Comparison of ENCODE assay signal across 16 mouse cellular contexts in the genomic region with DNA sequence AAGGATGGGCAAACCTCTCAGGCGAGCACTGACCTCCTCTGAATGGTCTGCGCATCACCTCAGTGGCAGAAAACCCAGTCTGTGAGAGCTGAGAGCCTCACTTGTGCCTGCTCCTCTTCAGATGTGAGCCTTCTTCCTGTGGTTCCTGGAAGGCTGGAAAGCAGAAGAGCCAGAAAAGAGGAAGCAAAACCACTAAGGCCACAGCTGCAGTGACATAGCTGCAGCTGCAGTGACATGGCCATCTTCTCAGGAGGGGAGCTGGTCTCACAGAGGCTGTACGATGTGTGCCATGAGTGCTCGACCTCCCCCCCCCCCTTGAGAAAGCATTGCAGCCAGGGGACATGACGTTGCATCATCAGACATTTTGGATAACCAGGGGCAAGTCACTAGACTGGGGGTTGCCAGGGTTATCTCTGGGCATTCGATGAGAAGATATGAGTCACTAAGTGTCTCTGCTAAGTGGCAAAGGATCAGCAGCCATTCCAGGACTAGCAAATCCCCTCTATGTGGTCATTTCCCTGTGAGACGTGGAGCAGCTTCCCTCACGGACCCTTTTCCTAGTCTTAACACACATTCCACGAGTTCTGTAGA. TPM values are rescaled to one million over a fixed set of nuclear protein-coding genes. Genes with fewer than 3 reads are reported as not detected.
A peak's percentile ranks its signal among the peaks of the same experiment; 100 is the strongest.
DNase-seq lines count a peak whose midpoint lies in the region; ATAC-seq lines count a peak whose summit lies in the region.
"Had no signal": no experiment of that assay in that cellular context is flagged by ENCODE, and none has a peak within 500 bp of the region (broad histone marks: within the 10 kb centered on the region; RNA-seq: fewer than 3 reads in every experiment).

No protein-coding gene starts in this region.

- H3K27ac ChIP-seq in hindbrain, embryonic 13.5 days: peak overlapping the region; percentile 44; the same call in 1 of the 2 replicates
- H3K27ac ChIP-seq in hindbrain, embryonic 10.5 days: no peak overlapping the region
- no peak overlapping the region for H3K27ac ChIP-seq in intestine, embryonic 15.5 days
- H3K27ac ChIP-seq: kidney, postnatal 0 days had no signal

- H3K4me1 ChIP-seq in hindbrain, embryonic 13.5 days (replicated peaks): peaks cover 27% of the 10 kb centered on the region
- H3K4me1 ChIP-seq in hindbrain, embryonic 10.5 days (replicated peaks): peaks cover 21% of the 10 kb centered on the region
- no peaks in the 10 kb centered on the region for H3K4me1 ChIP-seq in intestine, embryonic 15.5 days (replicated peaks)

- no peak overlapping the region for H3K9ac ChIP-seq in hindbrain, embryonic 13.5 days
- H3K9ac ChIP-seq in intestine, embryonic 15.5 days: no peak overlapping the region

- H3K27me3 ChIP-seq in hindbrain, embryonic 13.5 days: no peaks in the 10 kb centered on the region; the same call in 1 of the 2 replicates
- no peaks in the 10 kb centered on the region for H3K27me3 ChIP-seq in hindbrain, embryonic 10.5 days (ENCODE audit: insufficient read depth, poor library complexity, severe bottlenecking)
- no peaks in the 10 kb centered on the region for H3K27me3 ChIP-seq in intestine, embryonic 15.5 days (replicated peaks)

- no peak overlapping the region for H3K4me2 ChIP-seq in hindbrain, embryonic 13.5 days
- no peak overlapping the region for H3K4me2 ChIP-seq in intestine, embryonic 15.5 days (replicated peaks)

- 86% methylated on average over 9 of the region's 9 CpGs for WGBS in hindbrain, embryonic 13.5 days
- 88% methylated on average over 9 of the region's 9 CpGs for WGBS in hindbrain, embryonic 10.5 days
- 80% methylated on average over 9 of the region's 9 CpGs for WGBS in intestine, embryonic 15.5 days

- peaks cover 36% of the 10 kb centered on the region for H3K36me3 ChIP-seq in hindbrain, embryonic 13.5 days
- peaks cover 63% of the 10 kb centered on the region for H3K36me3 ChIP-seq in hindbrain, embryonic 10.5 days
- peaks cover 8% of the 10 kb centered on the region; the same call in 1 of the 2 replicates for H3K36me3 ChIP-seq in intestine, embryonic 15.5 days

- no peak for DNase-seq in hindbrain, embryonic 10.5 days (ENCODE audit: low spot score)
- peak; percentile 9 to 12 for DNase-seq in B cell, adult 2 months
- no peak for DNase-seq in embryo, embryonic 10.5 days (ENCODE audit: low spot score)
- DNase-seq in gastrocnemius, postnatal 25 days: no peak
- DNase-seq: cerebellum, postnatal 36 days; layer of hippocampus, adult 9-11 months; left cerebral cortex, postnatal 4 days had no signal

- no peak for ATAC-seq in hindbrain, embryonic 13.5 days (ENCODE audit: low FRiP score)
- ATAC-seq in granulocyte monocyte progenitor cell, adult 5-6 weeks (replicated peaks; ENCODE audit: poor library complexity, severe bottlenecking): peak; percentile 98
- peak; percentile 87 for ATAC-seq in megakaryocyte progenitor cell, adult 5-6 weeks (replicated peaks; ENCODE audit: poor library complexity)
- ATAC-seq in intestine, embryonic 15.5 days: no peak

- H3K9me3 ChIP-seq in hindbrain, embryonic 13.5 days: no peaks in the 10 kb centered on the region
- H3K9me3 ChIP-seq in hindbrain, embryonic 10.5 days: no peaks in the 10 kb centered on the region
- no peaks in the 10 kb centered on the region for H3K9me3 ChIP-seq in intestine, embryonic 15.5 days

- H3K4me3 ChIP-seq in hindbrain, embryonic 13.5 days: no peak overlapping the region
- no peak overlapping the region for H3K4me3 ChIP-seq in hindbrain, embryonic 10.5 days
- H3K4me3 ChIP-seq in intestine, embryonic 15.5 days (replicated peaks): no peak overlapping the region

RNA-seq across cellular contexts. Expression of a gene that starts 18.4 kb away (rescaled TPM):
- polyA plus RNA-seq in hindbrain, embryonic 13.5 days (2015; fragmentation: Nextera tagmentation; extraction: Ambion mirVana): 21.3 and 23.7 TPM in 2 replicates
- 26.0 and 30.7 TPM in 2 replicates for polyA plus RNA-seq in hindbrain, embryonic 10.5 days (2016; fragmentation: Nextera tagmentation; extraction: Ambion mirVana)
- total RNA-seq in granulocyte monocyte progenitor cell, adult 5-6 weeks (2014; fragmentation: Nextera tagmentation): 30.0 and 48.8 TPM in 2 replicates
- total RNA-seq in granulocyte monocyte progenitor cell, adult 5-6 weeks (2017): 30.2 and 39.0 TPM in 2 replicates
- 13.3 and 16.9 TPM in 2 replicates for total RNA-seq in megakaryocyte progenitor cell, adult 5-6 weeks (2015)
- total RNA-seq in megakaryocyte progenitor cell, adult 5-6 weeks (2017): 48.3 and 55.5 TPM in 2 replicates
- 26.9 and 36.8 TPM in 2 replicates for polyA plus RNA-seq in intestine, embryonic 15.5 days (2015; fragmentation: Nextera tagmentation; extraction: Ambion mirVana)
- total RNA-seq in gastrocnemius, postnatal 25 days (2021): 10 to 100 TPM; 21.8 to 22.2 TPM

RNA-seq across cellular contexts. Expression of a gene that starts 26.8 kb away (rescaled TPM):
- not detected in 2 replicates for polyA plus RNA-seq in hindbrain, embryonic 13.5 days (2015; fragmentation: Nextera tagmentation; extraction: Ambion mirVana)
- polyA plus RNA-seq in hindbrain, embryonic 10.5 days (2016; fragmentation: Nextera tagmentation; extraction: Ambion mirVana): not detected in 2 replicates
- total RNA-seq in granulocyte monocyte progenitor cell, adult 5-6 weeks (2014; fragmentation: Nextera tagmentation): not detected in 2 replicates
- not detected in 2 replicates for total RNA-seq in granulocyte monocyte progenitor cell, adult 5-6 weeks (2017)
- 0.12 TPM in 1 of 2 replicates, not detected in the other for total RNA-seq in megakaryocyte progenitor cell, adult 5-6 weeks (2015)
- total RNA-seq in megakaryocyte progenitor cell, adult 5-6 weeks (2017): 0.24 TPM in 1 of 2 replicates, not detected in the other
- not detected in 2 replicates for polyA plus RNA-seq in intestine, embryonic 15.5 days (2015; fragmentation: Nextera tagmentation; extraction: Ambion mirVana)
- total RNA-seq in gastrocnemius, postnatal 25 days (2021): not detected
- total RNA-seq: adrenal gland, adult 18-20 months had no signal
- polyA plus RNA-seq: C2C12; gonadal fat pad, adult 2 months; heart, embryonic 16.5 days had no signal

RNA-seq across cellular contexts. Expression of a gene that starts 29.5 kb away (rescaled TPM):
- 4.8 and 6.4 TPM in 2 replicates for polyA plus RNA-seq in hindbrain, embryonic 13.5 days (2015; fragmentation: Nextera tagmentation; extraction: Ambion mirVana)
- 3.8 and 6.2 TPM in 2 replicates for polyA plus RNA-seq in hindbrain, embryonic 10.5 days (2016; fragmentation: Nextera tagmentation; extraction: Ambion mirVana)
- 6.0 and 6.3 TPM in 2 replicates for total RNA-seq in granulocyte monocyte progenitor cell, adult 5-6 weeks (2014; fragmentation: Nextera tagmentation)
- 2.6 and 6.2 TPM in 2 replicates for total RNA-seq in granulocyte monocyte progenitor cell, adult 5-6 weeks (2017)
- 2.3 and 3.9 TPM in 2 replicates for total RNA-seq in megakaryocyte progenitor cell, adult 5-6 weeks (2015)
- total RNA-seq in megakaryocyte progenitor cell, adult 5-6 weeks (2017): 4.4 and 7.2 TPM in 2 replicates
- 12.4 and 15.9 TPM in 2 replicates for polyA plus RNA-seq in intestine, embryonic 15.5 days (2015; fragmentation: Nextera tagmentation; extraction: Ambion mirVana)
- 1 to 10 TPM; 2.7 to 3.4 TPM for total RNA-seq in gastrocnemius, postnatal 25 days (2021)

RNA-seq across cellular contexts. Expression of a gene that starts 33.1 kb away (rescaled TPM):
- polyA plus RNA-seq in hindbrain, embryonic 13.5 days (2015; fragmentation: Nextera tagmentation; extraction: Ambion mirVana): 0.12 and 0.30 TPM in 2 replicates
- polyA plus RNA-seq in hindbrain, embryonic 10.5 days (2016; fragmentation: Nextera tagmentation; extraction: Ambion mirVana): 0.10 TPM in 1 of 2 replicates, not detected in the other
- total RNA-seq in granulocyte monocyte progenitor cell, adult 5-6 weeks (2014; fragmentation: Nextera tagmentation): not detected in 2 replicates
- not detected in 2 replicates for total RNA-seq in granulocyte monocyte progenitor cell, adult 5-6 weeks (2017)
- not detected in 2 replicates for total RNA-seq in megakaryocyte progenitor cell, adult 5-6 weeks (2015)
- total RNA-seq in megakaryocyte progenitor cell, adult 5-6 weeks (2017): not detected in 2 replicates
- polyA plus RNA-seq in intestine, embryonic 15.5 days (2015; fragmentation: Nextera tagmentation; extraction: Ambion mirVana): not detected in 2 replicates
- not detected for total RNA-seq in gastrocnemius, postnatal 25 days (2021)
- total RNA-seq: adrenal gland, adult 18-20 months had no signal
- polyA plus RNA-seq: C2C12; heart, embryonic 16.5 days; kidney, postnatal 0 days had no signal

Comparison
In these comparisons a context has a peak if more than half of its experiments do, and no peak if none do; other contexts are left out.
1. ATAC-seq: peak in granulocyte monocyte progenitor cell, adult 5-6 weeks (single experiment) and megakaryocyte progenitor cell, adult 5-6 weeks (single experiment); none in hindbrain, embryonic 13.5 days (single experiment) and intestine, embryonic 15.5 days (single experiment).
2. DNase-seq: peak in B cell, adult 2 months (2 of 2); none in hindbrain, embryonic 10.5 days (single experiment), embryo, embryonic 10.5 days (single experiment) and gastrocnemius, postnatal 25 days (single experiment).